Mouse (Mus musculus) G1E-ER4 (cell line): ENCODE measurements at regions not wholly inside any gene's neighbourhood (a gene's known extent, or its start where the extent isn't known, plus 50 kb on each side); places are given as distances from the start of the nearest gene placed in this dataset.

Experiments
- GATA1 ChIP-seq: IDR thresholded peaks from one replicate; pipeline ENCODE4 v1.8.0; 2012; ENCODE audit warnings: low read length, inconsistent platforms

DNA sequence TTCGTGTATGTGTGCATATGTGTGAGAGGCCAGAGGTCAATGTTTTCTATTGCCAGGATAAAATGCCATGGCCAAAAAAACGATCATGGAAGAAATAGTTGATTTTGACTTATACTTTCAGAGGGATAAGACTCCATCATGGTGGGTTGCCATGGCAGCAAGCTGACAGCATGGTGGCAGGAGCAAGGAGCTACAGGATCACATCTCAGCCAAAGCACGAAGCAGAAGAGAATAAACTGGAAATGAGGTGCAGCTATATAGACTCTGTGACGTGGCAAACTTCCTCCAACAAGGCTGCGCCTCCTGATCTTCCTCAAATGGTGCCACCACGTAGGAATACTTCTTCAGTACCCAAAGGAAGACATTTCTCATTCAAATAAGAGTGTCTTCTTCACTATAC lies 70.2 kb upstream of the Acsl1 start:
- TF ChIP-seq GATA1, result no peak

DNA sequence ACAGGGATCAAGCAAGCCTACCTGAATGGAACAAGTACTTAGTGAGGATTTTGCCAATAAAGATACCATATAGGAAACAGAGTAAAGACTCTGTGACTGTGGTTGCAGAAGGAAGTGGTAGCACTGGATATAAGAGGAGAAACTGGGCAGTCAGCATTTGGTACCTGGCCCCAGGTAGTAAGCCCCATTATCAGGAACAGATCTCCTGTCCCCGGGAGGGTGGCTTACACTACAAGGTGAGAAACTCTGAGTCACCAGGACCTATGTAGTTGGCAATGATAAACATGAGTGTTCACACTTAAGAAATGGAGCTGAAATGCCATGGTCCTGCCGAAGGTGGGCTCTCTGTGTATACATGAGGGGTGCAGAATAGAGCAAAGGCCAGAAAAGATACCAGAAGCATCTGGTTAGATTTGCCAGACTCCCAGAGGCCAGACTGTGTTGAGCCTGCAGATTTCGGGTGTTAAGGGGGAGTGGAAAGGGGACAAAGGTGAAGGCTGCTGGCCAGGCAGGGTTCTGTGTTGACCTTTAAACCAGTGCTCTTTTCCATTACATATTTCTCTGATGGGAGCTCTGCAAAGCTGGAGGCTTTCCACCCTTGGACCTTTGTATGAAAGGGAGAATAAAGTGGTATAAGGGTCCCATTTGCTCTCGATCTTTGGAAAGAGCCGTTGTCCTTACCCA lies 66.8 kb upstream of the Acsl1 start:
- no peak for TF ChIP-seq GATA1

DNA sequence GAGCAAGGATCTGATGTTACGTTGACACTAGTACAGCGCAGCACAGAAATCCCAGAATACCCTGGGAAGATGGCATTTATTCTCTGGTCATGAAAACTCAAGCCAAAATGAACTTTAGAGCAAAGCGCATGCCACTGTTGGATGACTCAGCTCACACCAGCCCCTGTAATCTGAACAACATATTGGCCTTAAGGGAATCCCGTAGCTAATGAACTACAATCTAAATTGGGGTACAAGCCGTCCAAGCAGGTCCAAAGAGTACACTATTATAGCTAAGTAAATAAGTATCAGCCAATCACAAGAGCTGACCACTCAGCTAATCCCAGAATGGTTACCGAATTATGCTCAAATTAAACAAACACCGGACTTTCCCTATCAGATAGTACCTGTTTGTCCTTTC lies 62.0 kb upstream of the Acsl1 start:
- TF ChIP-seq GATA1, result no peak

DNA sequence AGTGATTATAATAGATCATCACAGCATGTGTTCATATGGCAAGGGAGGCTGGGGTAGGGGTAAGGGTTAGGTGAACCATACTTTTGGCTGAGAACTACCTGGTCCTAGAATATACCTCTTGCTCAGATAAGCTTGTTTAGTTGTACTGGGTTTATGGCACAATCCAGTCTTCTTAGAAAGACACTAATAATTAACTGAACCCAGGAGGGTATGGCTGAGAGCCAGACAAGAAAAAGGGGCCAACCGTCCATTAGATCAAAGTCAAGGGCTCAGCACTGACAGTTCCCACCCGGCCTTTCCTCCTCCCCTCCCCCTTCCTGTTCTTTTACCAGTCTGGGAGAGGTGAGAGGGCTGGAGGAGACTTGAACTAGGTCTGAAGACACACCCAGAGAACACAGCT lies 61.5 kb upstream of the Acsl1 start:
- no peak for TF ChIP-seq GATA1

DNA sequence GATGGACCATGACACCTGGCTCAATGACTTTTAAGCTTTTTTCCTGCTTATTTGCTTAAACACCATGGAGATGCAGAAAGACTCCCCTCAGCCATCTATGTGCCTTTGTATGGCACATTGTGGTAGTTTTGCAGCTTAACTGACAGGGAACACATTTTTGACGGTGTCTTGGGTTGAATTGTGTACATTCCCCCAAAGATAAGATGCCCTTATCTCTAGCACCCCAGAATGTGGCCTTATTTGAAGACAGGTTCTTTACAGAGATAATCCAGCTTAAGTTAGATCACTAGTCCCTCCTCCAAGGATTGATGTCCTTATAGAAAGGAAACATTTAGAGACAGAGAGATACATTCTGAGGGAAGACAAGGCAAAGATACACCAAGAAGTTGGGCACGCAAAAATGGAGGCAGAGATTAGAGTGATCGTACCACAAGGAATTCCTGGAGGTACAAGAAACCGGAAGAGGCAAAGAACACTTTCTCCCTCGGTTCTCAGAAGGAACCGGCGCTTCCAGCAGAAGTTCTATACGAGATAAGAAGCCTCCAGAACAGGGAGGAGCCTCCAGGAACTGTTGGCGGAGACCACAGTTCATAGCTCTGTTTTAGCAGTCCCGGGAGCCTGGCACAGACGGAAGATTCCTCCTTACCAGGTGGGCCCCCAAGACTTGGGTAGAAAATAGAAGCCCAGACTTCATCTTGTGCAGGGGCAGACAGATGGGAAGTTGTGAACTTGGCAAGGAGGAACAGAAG lies 58.8 kb upstream of the Acsl1 start:
- TF ChIP-seq GATA1, result peak; percentile 98

DNA sequence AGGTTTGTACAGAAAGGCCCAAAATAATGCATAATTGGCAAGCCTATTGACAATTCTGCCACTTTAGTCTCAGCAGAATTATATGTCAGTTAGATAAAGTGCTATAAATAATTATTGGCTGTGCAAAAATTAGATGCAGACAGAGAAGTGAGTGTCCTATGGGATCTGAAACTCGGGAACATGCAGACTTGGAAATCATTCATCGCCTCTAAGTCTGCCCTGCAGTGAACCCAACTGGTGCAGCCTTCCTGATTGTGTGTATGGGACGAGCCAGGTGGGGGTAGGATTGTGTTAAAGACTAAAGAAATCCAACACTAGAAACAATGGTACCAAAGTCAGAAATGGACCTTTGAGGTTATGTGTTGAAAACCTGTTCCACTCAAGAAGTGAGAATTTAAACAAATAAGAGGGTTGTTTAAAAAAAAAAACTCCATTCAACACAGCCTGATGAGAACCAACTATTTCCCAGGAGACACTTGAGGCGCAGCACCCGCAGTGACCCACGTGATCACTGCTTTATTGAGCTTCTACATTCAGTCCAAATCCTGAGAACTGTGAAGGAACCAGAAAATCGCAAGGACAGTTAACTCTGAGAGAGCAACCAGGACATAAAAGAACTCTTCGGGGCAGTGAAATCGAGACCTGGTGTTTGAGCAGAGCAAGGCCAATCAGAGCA lies 57.4 kb upstream of the Acsl1 start:
- TF ChIP-seq GATA1, result no peak

DNA sequence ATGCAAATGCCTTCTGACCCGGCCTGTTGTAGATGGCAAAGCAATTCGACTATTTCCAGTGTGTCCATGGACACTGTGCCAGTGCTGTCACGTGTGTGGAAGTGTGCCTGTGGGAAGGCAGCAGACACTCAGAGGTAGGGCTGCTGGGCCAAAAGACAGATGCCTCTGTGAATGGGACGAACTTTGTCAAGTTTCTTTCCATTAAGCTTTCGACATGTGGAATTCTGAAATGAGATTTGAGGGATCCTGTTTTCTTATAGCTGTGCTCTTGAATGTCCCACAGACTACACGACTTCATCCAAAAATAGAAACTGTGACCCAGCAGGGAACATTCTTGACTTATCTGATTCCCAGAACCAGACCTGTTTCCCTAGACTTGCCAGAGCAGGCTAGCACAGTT lies 56.0 kb upstream of the Acsl1 start:
- TF ChIP-seq GATA1, result no peak

DNA sequence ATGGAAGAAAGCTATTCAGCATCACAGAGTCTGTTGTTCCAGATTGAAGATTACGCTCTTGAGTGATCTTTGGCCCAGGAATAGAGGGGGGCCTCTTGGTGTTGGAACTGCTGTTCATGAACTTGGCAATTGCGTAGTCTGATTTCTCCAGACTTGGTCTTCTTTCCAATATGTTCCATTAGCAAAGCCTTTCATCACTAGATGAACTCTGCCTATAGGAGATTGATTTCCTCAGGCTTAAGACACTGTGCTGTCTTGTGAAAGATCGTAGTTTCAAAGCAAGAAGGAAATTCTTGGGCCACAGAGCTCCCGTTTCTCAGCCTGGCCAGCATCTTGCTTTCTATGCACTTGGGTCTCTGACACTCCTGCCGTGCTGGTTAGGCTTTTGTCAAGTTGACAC lies 51.4 kb upstream of the Acsl1 start:
- TF ChIP-seq GATA1, result no peak

DNA sequence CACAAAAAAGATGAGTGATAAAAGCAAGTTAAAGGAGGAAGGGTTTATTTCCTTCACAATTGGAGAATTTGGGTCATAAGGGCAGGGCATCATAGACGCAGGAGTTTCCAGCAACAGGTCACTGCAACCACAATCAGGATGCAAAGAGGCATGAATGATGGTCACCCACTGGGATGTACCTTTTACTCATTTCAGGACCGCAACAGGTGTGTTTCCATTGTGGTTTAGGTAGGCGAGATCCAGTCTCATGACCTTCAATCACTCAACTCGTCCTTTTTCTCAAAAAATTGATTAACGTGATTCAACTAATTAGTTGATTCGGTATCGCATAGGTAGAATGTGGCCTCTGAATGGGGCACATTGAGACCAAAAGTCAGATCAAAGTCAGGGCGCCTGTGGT lies 50.4 kb upstream of the Acsl1 start:
- no peak for TF ChIP-seq GATA1
